Mouse (Mus musculus): ENCODE measurements around the gene Rin2.

DNA sequence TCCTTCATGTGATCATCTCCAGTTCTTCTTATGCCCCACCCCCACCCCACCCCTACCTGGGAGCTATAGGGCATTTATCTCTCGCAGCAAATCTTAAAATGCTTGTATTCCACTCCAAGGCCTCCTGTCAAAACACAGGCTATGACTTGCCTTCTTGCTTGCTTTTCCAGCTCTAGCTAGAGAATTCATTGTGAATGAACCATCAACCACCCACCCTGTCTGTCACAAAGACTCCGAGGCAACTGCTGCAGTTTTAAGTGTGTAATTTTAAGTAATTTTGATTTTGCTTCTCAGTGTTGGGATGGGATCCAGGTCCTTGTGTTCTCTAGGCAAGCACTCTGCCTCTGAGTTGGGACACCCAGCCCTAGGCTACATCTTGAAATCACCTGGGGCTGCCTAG is 215.6 kb downstream of the Rin2 start:
- TF ChIP-seq CTCF (IDR thresholded peaks at IDR 0.05; ENCODE audit: low read depth, low read length): no peak
- no peak for TF ChIP-seq GATA1 (IDR thresholded peaks at IDR 0.05; ENCODE audit: borderline replicate concordance, low read length)
- TF ChIP-seq POLR2AphosphoS5 (IDR thresholded peaks at IDR 0.05; ENCODE audit: insufficient replicate concordance, low read depth, low read length): no peak
- no peak for TF ChIP-seq GATA2 (IDR thresholded peaks at IDR 0.05; ENCODE audit: borderline replicate concordance, low read depth, low read length)

All from G1E (cell line).